Mouse (Mus musculus) spleen, postnatal 14 days (tissue): ENCODE data around the gene Slc1a5.

ENCODE experiments used
- DNase-seq, 2 experiments: peaks; one replicate each; pipeline ENCODE4 v3.0.0; 2021 to 2022; ENCODE audit warnings: low spot score in 2 of 2

Slc1a5 gene

DNA sequence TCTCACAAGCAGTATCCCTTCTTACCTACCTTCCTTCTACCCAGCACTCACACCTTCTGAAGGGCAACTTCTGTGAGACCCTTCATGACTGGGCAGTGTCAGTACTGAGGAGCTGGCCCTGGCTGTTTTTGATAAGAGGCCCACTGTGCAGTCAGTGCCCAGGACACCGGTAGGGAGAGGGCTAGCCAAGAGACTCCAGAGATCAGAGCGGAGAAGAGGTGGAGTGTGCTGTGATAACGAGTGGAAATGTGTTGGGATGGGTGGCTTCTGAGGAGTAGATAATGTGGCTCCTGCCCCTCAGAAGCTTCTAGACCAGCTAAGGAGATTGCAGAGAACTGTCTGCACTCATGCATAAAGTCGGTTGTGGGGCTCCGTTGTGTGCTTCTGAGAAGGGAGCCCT, 38.7 kb downstream of the Slc1a5 start:
- DNase-seq: no peak

DNA sequence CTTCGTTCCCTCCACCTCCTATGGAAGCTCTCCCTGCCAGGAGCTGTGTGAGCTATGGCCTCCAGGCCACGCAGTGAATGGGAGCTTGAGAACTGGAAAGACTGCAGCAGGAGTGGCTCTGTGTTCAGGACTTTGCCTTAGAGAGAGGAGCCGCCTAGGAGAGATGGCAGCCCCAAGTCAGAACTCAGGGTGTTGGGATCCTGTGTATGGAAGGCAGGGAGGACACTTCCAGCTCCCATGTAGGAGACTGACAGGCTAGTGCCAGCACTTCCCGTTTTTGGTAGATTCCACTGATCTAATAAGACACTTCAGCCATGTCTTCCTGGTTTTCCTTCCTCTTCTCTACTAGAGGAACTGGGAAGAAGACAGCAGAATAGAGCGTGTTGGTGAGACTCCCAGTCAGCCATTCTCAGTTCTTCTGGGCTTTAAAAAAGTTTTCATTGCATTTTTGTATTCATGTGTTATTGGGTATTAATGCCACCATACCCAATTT, 39.2 kb downstream of the Slc1a5 start:
- DNase-seq: no peak

DNA sequence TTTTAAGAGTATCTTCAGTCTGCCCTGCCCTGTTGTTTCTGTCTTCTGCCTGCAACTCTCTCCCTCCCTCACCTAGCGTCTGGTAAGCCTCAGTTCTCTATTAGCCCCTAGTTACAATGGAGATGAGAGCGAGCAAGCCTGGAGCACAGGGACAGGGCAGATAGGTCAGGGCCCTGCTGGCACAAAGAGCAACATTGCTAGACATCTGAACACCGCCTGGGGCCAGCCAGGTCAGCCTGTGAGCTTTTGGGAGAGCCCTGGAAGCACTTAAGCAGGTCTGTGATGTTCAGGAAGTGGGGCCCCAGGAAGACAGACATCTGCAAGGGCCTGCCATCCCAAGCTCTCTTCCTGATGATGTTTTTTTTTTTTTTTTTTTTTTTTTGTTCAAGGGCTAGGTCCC, 40.0 kb downstream of the Slc1a5 start:
- no peak for DNase-seq

DNA sequence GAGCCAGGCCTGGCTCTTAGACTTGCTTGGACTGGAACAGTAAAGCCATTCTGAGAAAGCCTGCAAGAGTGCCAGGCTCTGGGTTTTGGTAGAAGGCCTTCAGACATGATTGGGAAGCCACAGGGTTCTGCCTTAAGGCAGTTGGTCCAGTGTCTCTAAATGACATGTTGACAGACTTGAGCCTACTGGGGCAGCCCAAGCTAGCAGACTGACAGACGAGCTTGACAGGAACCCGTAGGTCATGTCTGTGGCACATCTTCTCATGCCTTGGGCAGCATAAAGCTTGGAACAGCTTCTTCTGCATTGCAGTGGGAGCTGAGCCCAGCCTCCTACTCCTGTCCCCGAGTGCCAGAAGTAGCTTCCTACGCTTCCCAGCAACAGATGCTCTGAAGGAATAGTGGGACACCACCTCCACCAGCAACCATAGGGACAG, 40.5 kb downstream of the Slc1a5 start:
- DNase-seq: no peak

DNA sequence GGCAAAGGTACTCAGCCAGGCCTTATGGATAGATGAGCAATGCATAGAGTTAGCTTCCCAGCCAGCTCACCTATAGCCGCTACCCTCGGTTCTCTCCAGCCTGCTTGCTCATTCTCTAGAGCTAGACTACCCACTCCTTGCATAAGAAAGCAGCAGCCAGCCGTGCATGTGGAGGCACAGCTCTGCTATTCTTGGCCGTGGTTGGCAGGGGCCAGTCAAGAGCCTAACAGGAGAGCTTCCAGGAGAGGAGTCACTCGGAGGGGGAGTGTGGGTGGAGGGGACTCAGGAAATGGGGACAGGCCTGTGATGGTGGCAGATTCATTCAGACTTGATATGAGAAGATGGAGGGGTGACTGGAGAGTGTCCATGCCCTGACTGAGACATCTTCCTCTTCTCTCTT, 42.6 kb downstream of the Slc1a5 start:
- no peak for DNase-seq

DNA sequence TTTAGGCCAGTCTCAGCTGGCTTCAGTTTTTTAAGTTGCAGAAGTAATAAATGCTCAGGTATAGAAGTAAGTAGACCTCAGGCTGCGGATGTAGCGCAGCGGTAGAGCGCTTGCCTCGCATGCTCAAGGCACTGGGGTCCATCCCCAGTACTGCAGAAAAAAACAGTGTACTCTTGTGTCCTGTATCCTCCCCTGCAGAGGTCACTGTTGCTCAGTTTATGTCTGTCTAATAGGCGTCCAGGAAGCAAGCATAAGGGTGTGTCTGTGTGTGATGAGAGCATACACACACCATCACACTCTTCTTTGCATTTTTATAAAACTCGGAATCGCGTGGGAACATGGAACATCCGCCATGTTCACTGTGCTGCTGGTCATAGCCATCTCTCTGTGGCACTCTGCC, 44.6 kb downstream of the Slc1a5 start:
- DNase-seq: peak in 1 of 2 experiments; percentile 47

DNA sequence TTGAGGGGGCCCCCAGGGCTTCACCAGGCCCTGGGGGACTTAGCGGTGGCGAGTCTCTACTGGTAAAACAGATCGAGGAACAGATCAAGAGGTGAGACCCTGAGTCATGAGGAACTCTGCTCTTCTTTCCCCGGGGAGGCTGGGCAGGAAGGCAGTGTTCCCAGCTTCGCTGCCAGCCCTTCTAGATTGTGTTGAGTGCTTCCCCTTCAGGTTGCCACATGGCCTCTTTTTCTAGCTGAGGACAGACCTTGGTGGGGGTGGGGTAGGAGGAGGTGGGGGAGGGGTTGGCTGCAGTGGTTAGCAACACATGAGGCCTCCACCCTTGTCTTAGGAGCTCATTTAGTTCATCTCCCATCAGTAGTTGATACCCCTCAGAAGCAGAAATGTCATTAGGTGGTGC, 45.4 kb downstream of the Slc1a5 start:
- DNase-seq: no peak

DNA sequence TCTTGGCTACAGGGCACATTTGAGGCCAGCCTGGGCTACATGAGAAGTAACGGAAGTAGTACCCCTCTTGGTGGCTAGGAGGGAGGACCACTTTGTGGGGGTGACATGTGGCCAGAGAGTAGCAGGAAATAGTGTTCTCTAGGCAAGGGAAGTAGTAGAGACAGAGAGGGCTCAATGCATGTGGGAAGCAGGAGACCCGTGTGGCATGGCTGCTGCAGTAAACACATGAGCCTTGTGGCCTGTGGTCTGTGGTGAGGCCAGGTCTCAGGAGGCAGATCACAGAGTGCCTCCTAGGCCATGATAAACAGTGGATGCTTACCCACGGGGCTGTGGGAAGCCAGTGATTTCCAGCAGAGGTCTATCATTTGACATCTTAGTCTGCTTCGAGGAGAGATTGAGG, 46.1 kb downstream of the Slc1a5 start:
- DNase-seq: no peak

DNA sequence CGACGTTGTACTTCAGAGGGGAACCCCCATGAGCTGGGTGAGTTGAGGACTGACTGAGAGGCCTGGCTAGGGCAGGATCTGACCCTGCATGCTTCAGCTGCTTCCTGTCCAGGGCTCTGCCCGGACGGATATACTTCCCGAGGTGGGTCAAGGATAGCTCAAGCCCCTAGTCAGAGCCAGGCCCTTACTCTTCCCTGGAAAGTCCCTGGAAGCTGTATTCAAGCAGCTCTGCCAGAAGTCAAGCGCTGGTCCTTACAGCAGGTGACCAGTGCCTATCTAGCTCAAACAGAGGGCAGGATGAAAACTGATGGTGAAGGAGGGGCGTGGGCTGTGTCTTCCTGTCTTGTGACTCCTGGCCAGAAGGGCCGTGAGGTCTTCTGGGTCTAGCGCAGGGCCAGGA, 49.3 kb downstream of the Slc1a5 start:
- DNase-seq: no peak

DNA sequence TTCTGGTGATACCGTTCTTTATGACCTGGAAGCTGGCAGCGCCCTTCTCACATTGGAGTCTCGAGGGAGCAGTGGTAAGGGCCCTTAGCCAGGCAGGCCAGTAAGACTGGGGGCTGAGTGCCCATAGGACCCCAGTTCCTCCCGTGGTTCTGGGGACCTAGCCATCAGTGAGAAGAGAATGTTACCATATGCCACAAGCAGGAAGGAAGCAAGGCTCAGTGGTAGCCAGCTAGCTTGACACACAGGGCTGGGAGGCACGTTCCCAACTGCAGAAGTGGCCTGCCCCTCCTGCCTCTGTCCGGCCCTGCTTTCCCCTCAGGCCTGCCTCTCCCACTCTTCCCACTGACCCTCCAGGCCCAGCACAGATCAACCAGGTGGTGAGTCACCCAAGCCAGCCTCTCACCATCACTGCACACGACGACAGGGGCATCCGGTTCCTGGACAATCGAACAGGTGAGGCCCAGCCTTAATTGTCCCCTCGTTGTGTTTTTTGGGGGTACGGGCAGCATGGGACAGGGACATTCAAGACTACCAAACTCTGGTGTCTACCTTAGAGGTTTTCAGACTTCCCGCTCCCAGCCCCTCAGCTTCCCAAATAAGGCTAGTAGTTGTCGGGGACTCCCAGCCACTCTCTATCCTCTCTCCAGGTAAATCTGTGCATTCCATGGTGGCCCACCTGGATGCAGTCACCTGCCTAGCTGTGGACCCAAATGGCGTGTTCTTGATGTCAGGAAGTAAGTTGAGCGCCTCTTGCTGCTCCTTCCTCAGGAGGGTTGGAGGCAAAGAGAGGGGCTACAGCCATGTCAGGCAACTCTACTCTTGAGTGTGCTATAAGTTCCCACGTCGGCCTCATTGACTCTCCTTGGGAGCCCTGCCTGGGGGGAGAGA, 57.0 kb downstream of the Slc1a5 start:
- DNase-seq: no peak

DNA sequence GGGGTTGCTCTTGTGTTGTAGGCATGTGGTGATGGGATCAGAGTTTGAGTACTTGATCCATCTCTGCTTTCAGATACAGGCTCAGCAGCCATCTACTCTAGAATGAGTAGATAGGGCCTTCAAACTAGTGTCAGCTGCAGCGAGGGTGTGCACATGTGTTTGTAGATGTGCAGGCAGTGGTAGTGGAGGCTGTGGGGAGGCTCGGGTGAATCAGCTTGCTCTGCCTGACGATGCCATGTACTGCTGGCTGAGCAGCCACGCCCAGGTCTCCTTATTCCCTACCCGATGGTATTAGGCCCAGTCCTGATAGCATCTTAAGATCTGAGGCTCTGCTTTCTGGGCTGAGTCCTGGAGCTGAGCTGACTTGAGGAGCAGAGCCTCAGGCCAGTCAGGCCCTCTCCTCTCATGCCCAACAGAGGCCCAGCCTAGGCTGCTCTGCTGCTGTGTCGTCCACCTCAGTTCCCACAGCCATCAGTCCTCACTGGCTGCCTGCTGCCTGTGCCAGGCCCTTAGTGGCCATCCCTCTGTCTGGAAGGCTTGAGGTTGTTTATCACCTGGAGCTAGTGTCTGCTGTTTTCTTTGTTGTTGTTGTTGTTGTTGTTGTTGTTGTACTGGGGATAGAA, 57.8 kb downstream of the Slc1a5 start:
- DNase-seq: no peak

DNA sequence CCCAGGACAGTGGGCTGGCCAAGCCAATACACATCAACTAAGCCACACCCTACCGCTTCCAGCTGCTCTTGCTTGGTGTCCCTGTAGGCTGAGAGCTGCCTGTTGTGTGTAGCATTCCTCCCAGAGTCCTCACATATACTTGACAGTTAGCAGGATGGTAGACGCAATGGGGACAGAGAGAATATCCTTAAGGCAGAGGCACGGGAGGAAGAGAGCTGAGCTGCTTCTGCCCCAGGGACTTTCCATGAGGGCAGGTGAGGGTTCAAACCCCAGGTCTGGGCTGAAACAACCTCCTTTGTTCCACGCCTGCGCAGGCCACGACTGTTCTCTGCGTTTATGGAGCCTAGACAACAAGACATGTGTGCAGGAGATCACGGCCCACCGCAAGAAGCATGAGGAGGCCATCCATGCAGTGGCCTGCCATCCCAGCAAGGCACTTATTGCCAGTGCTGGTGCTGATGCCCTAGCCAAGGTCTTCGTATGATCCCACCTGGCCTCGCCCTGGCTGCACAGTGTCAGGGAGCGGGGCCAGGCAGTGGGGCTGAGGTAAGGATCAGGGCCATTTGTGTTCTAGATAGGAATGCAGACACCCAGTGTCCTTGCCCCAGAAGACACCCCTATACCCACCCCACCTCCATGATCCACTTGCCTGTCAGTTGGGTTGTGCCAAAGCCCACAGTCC, 58.4 kb downstream of the Slc1a5 start:
- DNase-seq: no peak

DNA sequence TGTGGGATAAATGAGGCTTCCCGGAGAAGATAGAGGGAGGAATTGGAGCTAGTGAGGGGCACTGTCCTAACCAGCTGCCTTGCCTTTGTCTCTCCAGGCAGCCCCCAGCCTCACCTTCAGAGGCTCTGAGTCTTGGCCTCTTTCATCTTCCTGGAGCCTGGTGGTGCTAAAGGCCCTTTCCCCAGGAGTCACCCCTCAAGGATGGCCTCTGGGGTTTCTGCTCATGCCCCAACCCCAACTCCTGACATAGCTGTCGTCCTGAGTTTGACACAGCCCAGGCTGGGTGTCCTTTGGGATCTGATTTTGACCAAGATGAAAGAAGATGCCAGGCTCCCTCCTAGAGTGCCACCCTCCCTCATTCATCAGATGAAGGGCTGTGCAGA, 59.0 kb downstream of the Slc1a5 start:
- no peak for DNase-seq

DNA sequence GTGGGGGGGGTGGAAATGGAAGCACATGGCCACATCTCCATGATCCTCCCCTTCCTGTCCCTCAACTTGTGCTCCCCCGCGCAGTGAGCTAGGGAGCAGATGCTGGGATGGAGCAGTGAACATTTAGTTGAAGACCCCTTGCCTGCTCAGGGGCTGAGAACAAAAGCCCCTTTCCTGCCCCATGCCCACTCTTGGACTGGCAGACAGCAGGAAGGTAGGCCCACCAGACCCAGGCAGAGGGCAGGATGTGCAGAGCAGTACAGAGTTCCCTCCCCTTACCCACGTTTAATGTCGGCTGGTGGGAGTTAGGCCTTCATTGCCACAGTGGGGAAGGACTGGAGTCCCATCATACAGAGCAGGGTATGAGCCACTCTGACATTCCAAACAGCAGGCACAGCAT, 59.9 kb downstream of the Slc1a5 start:
- no peak for DNase-seq

DNA sequence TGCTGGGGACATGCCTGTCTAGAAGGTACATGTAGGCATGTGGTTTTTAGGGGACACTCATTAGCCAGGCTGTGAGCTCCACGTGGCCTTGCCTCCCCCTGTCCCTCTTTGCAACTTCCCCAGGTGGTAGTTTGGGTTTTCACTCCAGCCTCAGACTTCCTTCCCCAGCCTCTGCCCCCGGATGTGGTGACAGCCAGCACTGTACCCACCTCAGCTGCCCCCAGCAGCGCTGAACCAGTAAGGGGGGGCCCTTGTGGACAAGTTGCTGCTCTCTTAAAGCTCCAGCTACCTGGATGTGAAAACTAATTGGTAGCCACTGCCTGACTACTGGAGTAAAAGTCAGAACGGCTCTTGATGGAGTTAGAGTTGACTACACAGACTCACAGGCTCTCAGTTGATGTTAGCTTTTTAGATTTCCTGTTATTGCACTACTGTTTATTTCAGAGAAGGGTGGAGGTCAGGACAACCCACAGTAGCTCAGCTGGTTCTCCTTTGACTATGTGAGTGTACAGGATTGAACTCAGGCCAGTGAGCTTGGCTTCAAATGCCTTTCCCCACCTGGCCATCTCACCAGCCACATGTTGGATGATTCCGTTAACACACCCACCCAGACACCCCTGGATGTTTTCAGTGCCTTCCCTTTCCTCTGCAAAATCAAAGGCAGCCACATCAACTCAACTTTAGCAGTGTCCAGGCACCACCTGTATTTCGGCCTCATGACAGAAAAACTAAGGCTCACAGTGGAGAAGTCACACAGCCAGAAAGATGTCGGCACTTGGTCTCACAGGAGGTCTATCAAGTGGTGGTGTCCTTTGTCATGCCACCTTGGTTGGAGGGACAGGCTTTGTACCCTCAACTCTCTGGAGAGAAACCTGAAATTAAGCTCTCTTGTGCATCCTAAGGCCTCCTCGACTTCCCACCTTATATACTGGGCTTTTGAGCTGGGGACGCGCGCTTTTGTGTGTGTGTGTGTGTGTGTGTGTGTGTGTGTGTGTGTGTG, 60.7 kb downstream of the Slc1a5 start:
- DNase-seq: peak; percentile 49 to 54

DNA sequence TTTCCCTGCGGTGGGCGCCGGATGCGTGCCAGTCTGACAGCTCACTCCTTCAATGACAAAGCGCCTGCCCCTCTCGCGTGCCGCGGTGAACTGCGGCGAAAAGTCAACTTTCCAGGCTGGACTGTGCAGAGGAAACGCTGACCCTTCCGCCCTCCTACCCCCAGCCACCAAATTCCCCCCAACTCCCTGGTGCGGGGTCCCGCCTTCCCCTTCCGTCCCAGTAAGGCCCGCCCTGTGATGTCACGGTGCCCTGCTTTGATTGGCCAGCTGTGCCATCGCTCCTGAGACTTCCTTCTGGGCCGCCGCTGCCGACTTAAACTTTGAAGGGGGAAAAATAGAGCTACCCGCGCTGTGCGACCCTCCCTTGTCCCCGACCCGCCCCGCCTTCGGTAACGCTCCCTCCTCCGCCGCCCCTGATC, 61.5 kb downstream of the Slc1a5 start, which contains the start of gene Prkd2:
Gene Prkd2, plus strand, starts transcription at position 258 of the 419 bp plus-strand sequence.
- DNase-seq: peak; percentile 79 to 87

DNA sequence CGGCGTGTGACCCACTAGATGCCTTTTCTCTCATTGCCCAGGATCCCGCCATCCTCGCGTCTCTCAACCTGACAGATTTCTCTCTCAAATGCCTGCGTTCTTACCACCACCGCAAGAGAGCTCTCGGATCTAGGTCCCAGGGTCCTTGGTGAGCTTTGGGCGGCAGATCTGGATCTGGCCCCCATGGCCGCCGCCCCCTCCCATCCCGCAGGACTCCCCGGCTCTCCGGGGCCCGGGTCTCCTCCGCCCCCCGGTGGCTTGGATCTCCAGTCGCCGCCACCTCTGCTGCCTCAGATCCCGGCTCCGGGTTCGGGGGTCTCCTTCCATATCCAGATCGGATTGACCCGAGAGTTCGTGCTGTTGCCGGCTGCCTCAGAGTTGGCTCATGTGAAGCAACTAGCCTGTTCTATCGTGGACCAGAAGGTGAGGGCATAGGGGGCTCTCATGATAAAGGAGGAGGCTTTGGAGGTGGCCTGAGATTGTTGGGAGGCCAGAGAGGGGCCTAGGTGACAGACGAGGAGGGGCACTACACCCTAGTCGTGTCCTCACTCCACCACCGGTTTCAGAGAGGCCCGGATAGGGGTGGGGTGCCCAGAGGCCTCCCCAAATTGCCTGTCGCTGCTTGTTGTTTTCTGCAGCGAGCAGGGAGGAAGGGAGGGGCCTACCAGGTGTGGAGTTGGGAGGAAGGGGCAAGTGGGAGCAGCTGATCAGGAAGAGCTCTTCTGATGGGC, 62.5 kb downstream of the Slc1a5 start:
- DNase-seq: peak; percentile 33 to 45

DNA sequence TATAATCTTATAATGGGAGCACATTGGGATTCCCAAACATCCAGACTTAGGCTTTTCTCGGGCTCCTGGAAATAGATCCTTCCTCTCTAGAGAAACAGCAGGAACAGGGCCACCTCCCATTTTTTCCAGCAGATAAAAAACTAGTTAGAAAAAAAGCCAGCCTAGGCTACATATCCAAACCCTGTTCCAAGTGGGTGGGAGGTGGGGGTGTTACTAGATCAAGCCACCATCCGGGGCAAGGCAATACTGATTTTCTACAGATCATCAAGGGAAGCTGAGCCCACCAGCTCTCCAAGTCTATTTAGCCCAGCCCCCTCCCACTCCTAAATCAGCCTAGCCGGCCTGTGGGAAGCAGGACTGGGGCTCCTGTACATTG, 63.5 kb downstream of the Slc1a5 start:
- no peak for DNase-seq

DNA sequence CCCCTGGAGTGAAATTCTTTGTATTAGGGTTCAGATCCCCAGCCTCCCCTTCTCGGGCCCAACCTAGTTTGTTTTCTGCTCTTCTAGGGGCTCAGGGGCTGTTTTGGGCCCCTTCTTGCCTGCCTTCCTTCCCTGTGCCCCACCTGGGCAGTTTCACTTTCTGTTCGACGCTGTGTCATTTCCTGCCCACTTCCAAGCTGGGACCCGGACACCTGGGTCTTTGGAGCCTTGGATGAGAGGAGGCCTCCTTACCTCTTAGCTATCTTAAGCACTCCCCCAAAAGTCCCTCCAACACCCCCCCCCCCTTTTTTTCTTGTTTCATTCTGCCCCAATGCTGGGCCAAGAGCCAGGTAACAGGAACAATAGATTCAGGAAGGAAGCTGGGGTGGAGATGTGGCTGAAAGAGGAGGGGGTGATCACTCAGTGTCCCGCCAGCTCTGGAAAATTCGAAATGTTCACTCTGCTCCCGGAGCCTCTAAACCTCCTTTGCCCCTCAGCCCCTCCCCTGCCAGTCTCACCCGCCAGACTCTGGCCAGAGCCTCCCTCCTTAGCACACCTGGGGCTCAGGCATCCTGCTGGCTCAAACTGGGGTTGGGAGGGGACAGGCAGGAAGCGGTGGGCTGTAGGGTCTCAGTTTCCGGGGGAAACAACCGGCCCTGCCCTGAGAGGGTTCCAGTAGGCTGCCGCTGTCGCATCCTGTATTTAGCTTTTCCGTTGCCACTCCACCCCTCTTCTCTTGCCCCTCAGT, 64.1 kb downstream of the Slc1a5 start:
- DNase-seq: peak; percentile 29 to 33

DNA sequence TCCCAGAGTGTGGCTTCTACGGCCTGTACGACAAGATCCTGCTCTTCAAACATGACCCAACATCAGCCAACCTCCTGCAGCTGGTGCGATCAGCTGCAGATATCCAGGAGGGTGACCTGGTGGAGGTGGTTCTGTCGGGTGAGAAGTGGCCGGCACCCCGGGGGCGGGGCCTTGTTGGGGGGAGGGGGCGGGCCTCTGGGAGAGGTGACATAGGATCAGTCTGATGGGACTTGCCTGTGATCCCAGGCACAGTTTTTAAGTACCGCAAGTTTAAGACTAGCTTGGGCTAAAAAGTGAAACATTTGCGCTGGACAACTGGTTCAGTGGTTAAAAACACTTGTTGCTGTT, 64.7 kb downstream of the Slc1a5 start:
- DNase-seq: no peak
